Mouse (Mus musculus): ENCODE results near the gene Wdfy2. TPM values are rescaled to one million over a fixed set of nuclear protein-coding genes. Genes with fewer than 3 reads are reported as not detected.

The Wdfy2 gene
- polyA plus RNA-seq, 1 experiment from 2014 or later = 9.2 TPM

- ATAC-seq = no peak
- Histone ChIP-seq H3K9me3 (replicated peaks; ENCODE audit: control insufficient read depth, low read length) (no peaks in the 10 kb centered on the region), H3K4me1 (ENCODE audit: control insufficient read depth, insufficient read depth, low read length) (no peaks in the 10 kb centered on the region), H3K36me3 (ENCODE audit: control insufficient read depth, insufficient read depth, low read length) (peaks cover 54% of the 10 kb centered on the region), H3K27me3 (replicated peaks; ENCODE audit: control insufficient read depth, insufficient read depth, low read length) (no peaks in the 10 kb centered on the region), H3K4me3 (ENCODE audit: low read depth, low read length) (no peak overlapping the region), H3K4me2 (ENCODE audit: low read length) (no peak overlapping the region), H3K27ac (ENCODE audit: low read depth, low read length) (no peak overlapping the region), H3K9ac (ENCODE audit: low read length) (no peak overlapping the region)
- DNase-seq (ENCODE audit: low spot score) = no peak
- whole genome bisulfite sequencing = 90% methylated on average over 9 of the region's 9 CpGs
These were observed 118.6 kb downstream of the Wdfy2 start for GRCm38 (mm10) chr14:62956091-62956490.

- Histone ChIP-seq H3K4me2 (ENCODE audit: low read length) (no peak overlapping the region), H3K27ac (ENCODE audit: low read depth, low read length) (no peak overlapping the region), H3K4me3 (ENCODE audit: low read depth, low read length) (no peak overlapping the region), H3K4me1 (ENCODE audit: control insufficient read depth, insufficient read depth, low read length) (peaks cover 4% of the 10 kb centered on the region), H3K9me3 (replicated peaks; ENCODE audit: control insufficient read depth, low read length) (no peaks in the 10 kb centered on the region), H3K36me3 (ENCODE audit: control insufficient read depth, insufficient read depth, low read length) (0 out of 2 replicates have a peak, but pooled peaks cover 3% of the 10 kb centered on the region), H3K27me3 (replicated peaks; ENCODE audit: control insufficient read depth, insufficient read depth, low read length) (no peaks in the 10 kb centered on the region), H3K9ac (ENCODE audit: low read length) (no peak overlapping the region)
- DNase-seq (ENCODE audit: low spot score) (no peak), ATAC-seq (no peak)
- 83% methylated on average over 4 of the region's 4 CpGs for WGBS
These were observed 126.2 kb downstream of the Wdfy2 start for GRCm38 (mm10) chr14:62963632-62964031.

GRCm38 (mm10) chr14:62965342-62965741, 127.9 kb downstream of the Wdfy2 start:
- no peaks in the 10 kb centered on the region for H3K36me3 ChIP-seq (ENCODE audit: control insufficient read depth, insufficient read depth, low read length)
- H3K27me3 ChIP-seq (replicated peaks; ENCODE audit: control insufficient read depth, insufficient read depth, low read length) = no peaks in the 10 kb centered on the region
- H3K4me3 ChIP-seq (ENCODE audit: low read depth, low read length) = no peak overlapping the region
- no peak overlapping the region for H3K27ac ChIP-seq (ENCODE audit: low read depth, low read length)
- H3K4me2 ChIP-seq (ENCODE audit: low read length) = no peak overlapping the region
- DNase-seq (ENCODE audit: low spot score) (no peak), ATAC-seq (no peak)
- H3K9ac ChIP-seq (ENCODE audit: low read length) = no peak overlapping the region
- H3K4me1 ChIP-seq (ENCODE audit: control insufficient read depth, insufficient read depth, low read length) = peaks cover 4% of the 10 kb centered on the region
- no peaks in the 10 kb centered on the region for H3K9me3 ChIP-seq (replicated peaks; ENCODE audit: control insufficient read depth, low read length)
- WGBS = 86% methylated on average over 5 of the region's 5 CpGs

GRCm38 (mm10) chr14:62965811-62966520, 128.5 kb downstream of the Wdfy2 start:
- Histone ChIP-seq H3K4me2 (ENCODE audit: low read length) (peak overlapping the region; percentile 44), H3K4me1 (ENCODE audit: control insufficient read depth, insufficient read depth, low read length) (peaks cover 4% of the 10 kb centered on the region), H3K9ac (ENCODE audit: low read length) (peak overlapping the region; percentile 48; the same call in 1 of the 2 replicates), H3K9me3 (replicated peaks; ENCODE audit: control insufficient read depth, low read length) (no peaks in the 10 kb centered on the region), H3K36me3 (ENCODE audit: control insufficient read depth, insufficient read depth, low read length) (no peaks in the 10 kb centered on the region), H3K4me3 (ENCODE audit: low read depth, low read length) (peak overlapping the region; percentile 16; the same call in 1 of the 2 replicates), H3K27me3 (replicated peaks; ENCODE audit: control insufficient read depth, insufficient read depth, low read length) (no peaks in the 10 kb centered on the region), H3K27ac (ENCODE audit: low read depth, low read length) (no peak overlapping the region)
- WGBS = 28% methylated on average over 15 of the region's 15 CpGs
- ATAC-seq (no peak), DNase-seq (ENCODE audit: low spot score) (peak; percentile 20)

- H3K9ac ChIP-seq (ENCODE audit: low read length) = no peak overlapping the region
- no peaks in the 10 kb centered on the region for H3K9me3 ChIP-seq (replicated peaks; ENCODE audit: control insufficient read depth, low read length)
- no peaks in the 10 kb centered on the region for H3K27me3 ChIP-seq (replicated peaks; ENCODE audit: control insufficient read depth, insufficient read depth, low read length)
- no peak overlapping the region for H3K27ac ChIP-seq (ENCODE audit: low read depth, low read length)
- no peaks in the 10 kb centered on the region for H3K4me1 ChIP-seq (ENCODE audit: control insufficient read depth, insufficient read depth, low read length)
- H3K4me2 ChIP-seq (ENCODE audit: low read length) = no peak overlapping the region
- DNase-seq (ENCODE audit: low spot score) = peak; percentile 65
- ATAC-seq = no peak
- no peak overlapping the region for H3K4me3 ChIP-seq (ENCODE audit: low read depth, low read length)
- H3K36me3 ChIP-seq (ENCODE audit: control insufficient read depth, insufficient read depth, low read length) = no peaks in the 10 kb centered on the region
- 7% methylated on average over 5 of the region's 5 CpGs for WGBS
These were observed 137.6 kb downstream of the Wdfy2 start for GRCm38 (mm10) chr14:62975046-62975445.

GRCm38 (mm10) chr14:62979815-62980214, 142.3 kb downstream of the Wdfy2 start:
- WGBS = 68% methylated on average over 1 of the region's 1 CpGs
- H3K4me1 ChIP-seq (ENCODE audit: control insufficient read depth, insufficient read depth, low read length) = no peaks in the 10 kb centered on the region
- H3K9ac ChIP-seq (ENCODE audit: low read length) = no peak overlapping the region
- no peak for ATAC-seq
- no peaks in the 10 kb centered on the region for H3K27me3 ChIP-seq (replicated peaks; ENCODE audit: control insufficient read depth, insufficient read depth, low read length)
- DNase-seq (ENCODE audit: low spot score) = no peak
- H3K9me3 ChIP-seq (replicated peaks; ENCODE audit: control insufficient read depth, low read length) = no peaks in the 10 kb centered on the region
- no peak overlapping the region for H3K4me2 ChIP-seq (ENCODE audit: low read length)
- no peak overlapping the region for H3K4me3 ChIP-seq (ENCODE audit: low read depth, low read length)
- H3K27ac ChIP-seq (ENCODE audit: low read depth, low read length) = no peak overlapping the region
- no peaks in the 10 kb centered on the region for H3K36me3 ChIP-seq (ENCODE audit: control insufficient read depth, insufficient read depth, low read length)

- WGBS = 76% methylated on average over 1 of the region's 1 CpGs
- ATAC-seq = no peak
These were observed 146.9 kb downstream of the Wdfy2 start, which contains the start of gene Defb48 for GRCm38 (mm10) chr14:62984410-62984809. TSS of gene Defb48 (minus strand) at chr14:62984510.

GRCm38 (mm10) chr14:62991271-62991670, 153.8 kb downstream of the Wdfy2 start:
- DNase-seq (ENCODE audit: low spot score) = no peak
- no peak overlapping the region for H3K4me3 ChIP-seq (ENCODE audit: low read depth, low read length)
- no peak overlapping the region for H3K27ac ChIP-seq (ENCODE audit: low read depth, low read length)
- H3K9me3 ChIP-seq (replicated peaks; ENCODE audit: control insufficient read depth, low read length) = no peaks in the 10 kb centered on the region
- no peak overlapping the region for H3K4me2 ChIP-seq (ENCODE audit: low read length)
- no peaks in the 10 kb centered on the region for H3K4me1 ChIP-seq (ENCODE audit: control insufficient read depth, insufficient read depth, low read length)
- no peak for ATAC-seq
- no peaks in the 10 kb centered on the region for H3K27me3 ChIP-seq (replicated peaks; ENCODE audit: control insufficient read depth, insufficient read depth, low read length)
- H3K9ac ChIP-seq (ENCODE audit: low read length) = no peak overlapping the region
- WGBS = 73% methylated on average over 3 of the region's 3 CpGs
- H3K36me3 ChIP-seq (ENCODE audit: control insufficient read depth, insufficient read depth, low read length) = no peaks in the 10 kb centered on the region

More at GRCm38 (mm10) chr14:62984410-62984809, 146.9 kb downstream of the Wdfy2 start, which contains the start of gene Defb48:
- Histone ChIP-seq H3K9me3 (replicated peaks; ENCODE audit: control insufficient read depth, low read length) (no peaks in the 10 kb centered on the region), H3K9ac (ENCODE audit: low read length) (no peak within 1 kb of the TSS), H3K4me2 (ENCODE audit: low read length) (no peak within 1 kb of the TSS), H3K27ac (ENCODE audit: low read depth, low read length) (no peak within 1 kb of the TSS), H3K4me1 (ENCODE audit: control insufficient read depth, insufficient read depth, low read length) (no peaks in the 10 kb centered on the region), H3K36me3 (ENCODE audit: control insufficient read depth, insufficient read depth, low read length) (no peaks in the 10 kb centered on the region), H3K4me3 (ENCODE audit: low read depth, low read length) (no peak within 1 kb of the TSS), H3K27me3 (replicated peaks; ENCODE audit: control insufficient read depth, insufficient read depth, low read length) (no peaks in the 10 kb centered on the region)
- DNase-seq (ENCODE audit: low spot score) = no peak

- Histone ChIP-seq H3K9me3 (replicated peaks; ENCODE audit: control insufficient read depth, low read length) (no peaks in the 10 kb centered on the region), H3K36me3 (ENCODE audit: control insufficient read depth, insufficient read depth, low read length) (no peaks in the 10 kb centered on the region), H3K9ac (ENCODE audit: low read length) (no peak overlapping the region), H3K27ac (ENCODE audit: low read depth, low read length) (no peak overlapping the region), H3K4me1 (ENCODE audit: control insufficient read depth, insufficient read depth, low read length) (no peaks in the 10 kb centered on the region), H3K4me2 (ENCODE audit: low read length) (no peak overlapping the region), H3K27me3 (replicated peaks; ENCODE audit: control insufficient read depth, insufficient read depth, low read length) (no peaks in the 10 kb centered on the region), H3K4me3 (ENCODE audit: low read depth, low read length) (no peak overlapping the region)
- 57% methylated on average over 7 of the region's 7 CpGs for WGBS
- DNase-seq (ENCODE audit: low spot score) = no peak
- no peak for ATAC-seq
These were observed 154.5 kb downstream of the Wdfy2 start for GRCm38 (mm10) chr14:62991849-62992510.

Data from forebrain, embryonic 14.5 days (tissue).